Mouse (Mus musculus): Measurements from ENCODE around the gene Snorc.

Gene Snorc

DNA sequence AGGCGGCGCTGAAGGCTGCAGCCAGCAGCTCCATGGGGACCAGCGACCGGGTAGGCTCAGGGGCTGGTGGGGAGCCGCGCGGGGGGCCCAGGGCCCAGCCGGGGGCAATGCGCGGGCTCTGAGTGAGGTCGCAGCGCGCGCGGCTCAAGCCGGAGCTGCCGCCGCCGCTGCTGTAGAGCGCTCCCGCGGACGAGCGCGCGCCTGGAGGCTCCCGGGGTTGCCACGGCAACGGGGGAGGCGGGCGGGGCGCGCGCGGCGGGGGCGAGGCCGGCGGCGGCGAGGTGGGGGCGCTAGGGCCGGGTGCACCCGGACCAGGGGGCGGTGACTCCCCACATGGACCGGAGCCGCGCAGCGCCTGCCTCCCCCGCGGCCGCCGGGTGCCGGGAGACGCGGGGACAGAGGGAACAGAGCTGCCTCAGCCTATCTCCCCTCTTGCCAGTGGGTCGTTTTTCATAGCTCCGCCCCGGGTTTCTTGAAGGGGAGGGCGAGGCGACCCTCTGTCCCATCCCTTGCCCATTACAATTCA is 40.2 kb downstream of the Snorc start:
- peak; percentile 7 for DNase-seq (ENCODE audit: low read depth)

DNA sequence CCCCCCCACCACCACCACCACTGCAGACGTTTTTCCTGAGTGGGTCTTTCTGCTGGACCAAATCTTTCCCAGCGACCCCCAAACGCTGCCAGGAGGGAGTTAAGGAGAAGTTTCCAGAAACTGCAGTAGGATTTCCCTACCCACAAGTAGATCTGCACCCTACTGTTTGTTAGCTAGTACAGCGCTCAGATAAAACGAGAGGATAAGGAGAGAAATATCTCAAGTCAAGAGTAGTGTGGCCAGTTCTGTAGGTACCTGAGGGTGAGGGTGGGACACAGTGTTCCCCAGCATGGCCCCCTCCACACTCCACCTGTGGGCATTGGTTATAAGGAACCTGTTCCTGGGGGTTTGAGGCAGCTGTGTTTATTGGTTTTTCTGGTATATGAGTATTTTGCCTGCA is 40.8 kb downstream of the Snorc start:
- DNase-seq (ENCODE audit: low read depth): no peak

DNA sequence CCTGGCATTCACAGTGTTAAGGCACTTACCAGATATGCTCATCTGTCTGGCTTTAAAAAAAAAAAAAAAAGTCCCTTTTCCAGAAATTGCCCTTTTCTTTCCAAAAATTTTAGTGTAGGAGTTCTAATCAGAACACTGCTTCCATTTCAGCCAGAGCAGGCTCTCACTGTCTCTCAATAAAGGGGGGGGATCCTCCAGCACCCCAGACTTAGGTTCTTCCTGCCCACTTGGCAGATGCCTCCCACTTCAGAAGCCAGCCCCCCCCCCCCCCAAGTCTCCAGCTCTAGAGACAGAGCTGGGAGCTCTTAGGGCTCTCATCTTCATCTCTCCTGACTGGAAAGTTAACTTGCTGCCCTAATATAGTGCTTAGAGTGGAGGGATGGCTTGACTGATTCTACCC is 50.4 kb downstream of the Snorc start:
- no peak for DNase-seq (ENCODE audit: low read depth)

DNA sequence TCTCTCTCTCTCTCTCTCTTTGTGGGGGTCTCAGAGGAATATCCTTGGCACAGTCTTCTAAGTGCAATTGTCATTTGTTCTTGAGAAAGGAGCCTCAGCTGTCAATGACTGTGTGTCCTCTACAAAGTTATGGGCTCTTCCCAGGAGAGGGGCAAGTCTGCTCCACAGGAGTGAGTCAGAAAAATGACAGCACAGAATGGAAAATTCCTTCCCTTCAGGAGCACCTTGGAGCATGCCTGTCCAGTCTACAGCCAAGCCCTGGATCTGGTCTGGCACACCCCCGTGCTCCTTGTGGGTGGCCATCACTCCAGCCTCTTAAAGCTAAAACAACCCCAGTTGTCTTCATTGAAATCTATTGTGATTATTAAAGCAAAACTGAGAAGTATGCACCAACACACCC is 51.5 kb downstream of the Snorc start:
- DNase-seq (ENCODE audit: low read depth): no peak

DNA sequence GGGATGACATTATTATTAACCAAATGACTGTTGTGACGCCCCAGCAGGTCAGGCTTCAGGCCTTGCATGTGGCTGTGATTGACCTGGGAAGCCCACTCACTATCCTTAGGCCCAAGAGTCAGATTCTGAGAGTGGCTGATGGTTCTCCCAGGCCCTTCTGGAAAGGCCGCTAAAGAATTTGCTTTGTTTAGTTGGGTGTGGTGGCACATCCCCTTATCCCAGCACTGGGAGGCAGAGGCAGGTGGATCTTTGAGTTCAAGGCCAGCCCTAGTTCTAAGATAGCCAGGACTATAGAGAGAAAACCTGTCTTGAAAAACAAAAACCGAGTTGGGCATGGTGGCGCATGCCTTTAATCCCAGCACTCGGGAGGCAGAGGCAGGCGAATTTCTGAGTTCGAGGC is 55.0 kb downstream of the Snorc start:
- no peak for DNase-seq (ENCODE audit: low read depth)
